Mouse (Mus musculus) left cerebral cortex, adult 11 months (tissue): ENCODE measurements around the gene Tarbp2.

ENCODE experiments used
- DNase-seq: peaks from one replicate; pipeline ENCODE4 v3.0.0; 2022; ENCODE audit warnings: low spot score

Gene Tarbp2

GRCm38 (mm10) chr15:102505770-102506463 lies 12.1 kb upstream of the Tarbp2 start:
- DNase-seq = no peak

DNA sequence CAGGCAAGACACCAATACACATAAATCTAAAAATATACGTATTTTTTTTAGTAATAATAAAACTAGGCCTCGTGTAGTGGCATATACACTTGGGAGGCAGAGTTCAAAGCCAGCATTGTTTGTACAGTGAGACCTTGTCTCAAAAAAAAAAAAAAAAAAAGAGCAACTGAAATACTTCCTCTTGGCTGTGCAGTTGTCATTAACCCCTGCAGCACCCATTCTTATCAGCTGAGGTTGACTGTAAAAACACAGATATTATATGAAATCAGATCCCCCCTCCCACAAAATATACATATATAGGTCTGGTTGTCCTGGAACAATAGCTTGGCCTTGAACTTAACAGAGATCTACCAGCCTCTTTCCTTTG lies 11.5 kb upstream of the Tarbp2 start:
- no peak for DNase-seq

DNA sequence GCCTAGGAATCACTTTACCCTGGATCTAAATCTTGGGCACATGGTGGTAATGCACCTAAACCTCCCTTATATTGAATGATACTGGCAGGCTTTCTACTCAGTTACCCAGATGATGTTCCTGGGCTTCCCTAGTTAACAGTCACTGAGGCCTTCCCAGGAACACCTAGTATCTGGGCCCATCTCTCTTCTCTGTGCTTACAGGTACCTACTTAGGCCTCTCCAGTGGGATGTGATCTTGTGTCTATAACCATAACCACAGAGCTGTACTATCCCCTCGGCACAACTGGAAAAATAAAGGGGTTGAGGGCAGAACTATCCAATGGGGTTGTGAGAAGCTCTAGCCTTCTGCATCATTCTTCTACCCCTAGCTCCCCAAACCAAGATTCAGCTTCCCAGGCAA lies 11.1 kb upstream of the Tarbp2 start:
- DNase-seq = no peak

- DNase-seq = no peak
These were observed 10.4 kb upstream of the Tarbp2 start for GRCm38 (mm10) chr15:102507561-102507960.

- no peak for DNase-seq
These were observed 9.7 kb upstream of the Tarbp2 start for GRCm38 (mm10) chr15:102508336-102508735.

GRCm38 (mm10) chr15:102510110-102510509 lies 7.9 kb upstream of the Tarbp2 start:
- DNase-seq = no peak

DNA sequence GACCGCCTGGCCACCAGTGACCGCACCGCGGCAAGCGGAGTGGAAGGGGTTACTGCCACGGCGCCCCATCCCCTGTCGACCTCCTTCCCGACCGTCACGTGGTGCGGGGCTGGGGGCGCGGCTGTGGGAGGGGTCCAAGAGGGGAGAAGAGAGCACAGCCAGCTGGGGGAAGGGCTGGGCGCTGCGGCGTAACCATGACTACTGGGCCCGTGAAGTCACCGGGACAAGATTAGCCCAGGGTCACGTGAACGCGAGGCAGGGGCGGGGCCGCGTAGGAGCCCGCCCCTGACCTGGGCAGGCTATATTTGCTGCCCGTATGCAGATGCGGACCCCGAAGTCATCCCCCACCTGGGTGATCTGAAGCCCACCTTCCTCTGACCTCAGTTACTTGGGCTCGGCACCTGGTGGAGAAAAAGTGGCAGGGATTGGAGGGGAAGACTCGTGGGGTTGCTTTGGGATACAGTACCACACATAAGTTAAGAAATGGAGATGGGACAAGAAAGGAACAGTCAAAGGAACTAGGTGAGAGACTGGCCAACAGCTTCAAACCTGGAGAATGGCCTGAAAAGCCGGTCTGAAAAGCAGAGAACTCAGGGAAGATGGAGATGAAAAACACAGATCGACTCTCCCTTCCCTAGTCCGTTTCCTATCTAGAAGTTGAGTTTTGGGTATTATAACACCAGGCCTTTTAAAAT lies 7.3 kb upstream of the Tarbp2 start:
- DNase-seq = peak; percentile 84

DNA sequence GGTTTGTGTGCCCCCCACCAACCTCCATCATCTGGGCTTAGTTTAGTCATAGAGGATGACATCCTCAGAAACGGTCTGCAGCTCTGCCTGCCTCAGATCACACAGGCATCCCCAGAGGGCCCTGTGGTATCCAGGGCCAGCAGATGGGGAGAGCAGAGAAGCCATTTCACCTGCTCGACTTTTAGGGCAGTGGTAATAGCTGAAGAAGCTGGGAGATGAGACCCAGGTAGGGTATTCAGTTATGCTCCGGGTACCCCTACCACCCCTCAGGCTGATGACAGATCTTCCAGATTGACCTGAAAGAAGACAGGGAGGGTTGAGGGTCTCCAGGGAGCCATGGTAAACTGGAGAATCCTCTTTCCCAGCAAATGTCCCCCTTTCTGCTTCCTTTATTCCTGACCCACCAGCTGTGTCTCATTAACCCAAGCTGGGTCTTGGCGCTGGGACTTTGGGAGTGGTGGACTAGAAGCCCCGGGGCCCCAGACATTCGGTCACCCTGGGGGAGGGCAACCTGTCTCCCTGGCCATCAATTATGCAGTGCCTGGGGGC lies 6.6 kb upstream of the Tarbp2 start:
- DNase-seq = no peak

DNA sequence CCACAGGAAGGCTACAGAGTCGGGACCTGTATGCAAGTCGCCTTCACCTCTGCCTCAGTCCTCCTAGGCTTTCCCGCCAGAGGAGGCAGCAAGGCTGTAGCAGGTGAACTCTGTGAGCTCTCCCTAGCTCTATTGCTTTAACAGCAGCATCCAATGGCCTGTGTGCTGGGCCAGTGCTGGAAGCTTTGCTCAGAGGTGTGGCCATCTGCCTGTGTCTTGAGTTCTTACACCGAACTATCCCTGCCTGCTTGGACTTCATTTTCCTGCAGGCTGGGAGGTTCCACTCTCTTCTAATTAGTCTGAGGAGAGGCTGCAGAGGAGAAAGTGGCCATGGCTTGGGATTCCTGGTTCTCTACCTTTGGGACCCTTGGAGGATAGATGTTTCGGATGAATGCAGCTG lies 6.0 kb upstream of the Tarbp2 start:
- no peak for DNase-seq

- DNase-seq = no peak
These were observed 5.5 kb upstream of the Tarbp2 start for GRCm38 (mm10) chr15:102512471-102512870.

DNA sequence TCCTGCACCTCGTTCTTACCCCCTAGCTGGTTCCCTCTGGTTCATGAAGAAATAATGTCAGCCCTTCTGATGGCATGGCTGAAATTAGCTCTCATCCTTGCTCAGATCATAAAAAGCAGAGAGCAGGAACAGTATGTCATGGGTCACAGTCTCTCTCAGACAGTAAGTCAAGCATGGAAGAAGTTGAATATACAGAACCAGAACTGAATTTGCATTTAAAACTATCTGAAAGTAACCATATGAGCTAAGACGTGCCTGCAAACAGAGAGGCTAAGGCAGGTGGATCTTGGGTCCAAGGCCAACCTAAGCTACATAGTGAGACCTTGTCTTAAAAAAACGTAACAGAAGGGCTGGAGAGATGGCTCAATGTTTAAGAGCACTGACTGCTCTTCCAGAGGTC lies 5.0 kb upstream of the Tarbp2 start:
- no peak for DNase-seq

DNA sequence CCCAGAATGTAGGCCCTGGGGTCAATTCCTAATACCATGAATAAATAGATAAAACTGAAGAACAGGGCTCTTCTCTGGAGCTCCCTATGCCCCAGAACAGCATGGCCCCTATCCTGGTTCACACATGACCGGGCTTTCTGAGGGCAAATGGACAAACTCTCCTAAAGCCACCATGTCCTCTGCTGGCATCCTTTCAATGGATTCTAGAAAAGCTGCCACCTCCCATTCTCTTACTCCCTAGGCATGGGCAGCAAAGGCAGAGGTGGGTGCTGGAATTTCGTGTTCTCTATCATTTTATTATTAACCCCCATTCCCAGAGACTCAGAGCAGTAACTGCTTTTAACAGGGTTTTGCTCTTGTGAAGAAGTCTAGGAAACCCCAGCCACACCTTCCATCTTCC lies 2.7 kb upstream of the Tarbp2 start:
- DNase-seq = no peak

DNA sequence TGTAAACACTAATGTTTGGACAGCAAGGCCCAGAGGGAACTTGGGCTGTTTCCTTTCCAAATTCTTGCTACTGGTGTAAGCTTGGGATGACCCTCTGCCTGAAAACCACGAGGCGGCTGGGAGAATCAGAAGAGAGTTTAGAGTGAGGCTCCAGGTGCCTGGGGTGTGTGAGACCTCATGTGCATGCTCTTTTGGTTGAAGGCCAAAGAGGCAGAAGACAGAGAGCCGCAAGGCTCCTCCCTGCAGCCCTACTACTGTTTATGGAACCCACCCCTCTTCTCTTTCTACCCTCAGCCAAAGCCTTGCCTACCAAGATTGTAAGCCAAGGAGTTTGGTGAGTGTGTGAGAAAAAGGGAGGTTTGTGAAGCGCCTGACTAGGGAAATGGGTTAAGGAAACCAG lies 2.2 kb upstream of the Tarbp2 start:
- no peak for DNase-seq

GRCm38 (mm10) chr15:102516293-102516692 lies 1.7 kb upstream of the Tarbp2 start:
- no peak for DNase-seq

DNA sequence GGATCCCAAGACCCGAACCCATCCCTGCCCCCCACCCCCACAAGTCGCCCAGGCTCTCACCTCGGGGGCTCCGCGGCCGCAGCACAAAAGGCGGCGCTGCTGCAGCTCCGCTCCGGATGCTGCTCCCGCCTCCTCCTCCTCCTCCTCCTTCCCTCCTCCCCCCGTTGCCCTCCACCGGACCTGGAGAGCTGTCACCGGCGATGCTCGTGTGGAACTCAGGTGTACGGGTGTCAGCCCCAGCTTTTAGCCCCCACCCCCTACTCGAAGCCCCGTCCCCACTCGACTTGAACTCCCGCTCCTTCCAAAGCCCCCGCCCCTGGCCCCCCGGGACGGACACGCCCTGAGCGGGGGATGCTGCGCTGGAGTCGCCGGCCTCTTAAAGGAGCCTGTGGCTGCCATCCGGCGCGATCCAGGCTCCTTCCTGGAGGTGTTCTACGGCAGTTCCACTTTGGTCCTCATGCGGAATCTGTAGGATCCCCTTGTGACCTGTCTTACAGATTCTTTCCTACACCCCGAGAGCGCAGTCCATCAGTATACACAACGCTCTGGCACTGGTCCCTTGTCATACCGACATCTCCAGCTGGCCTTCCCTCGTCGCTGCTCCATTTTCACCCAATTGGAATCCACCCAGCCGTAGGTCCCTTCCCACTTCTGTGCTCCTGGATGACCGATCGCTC lies 1.1 kb upstream of the Tarbp2 start, which contains the start of gene Map3k12:
Gene Map3k12, minus strand, starts transcription at position 337 of the 677 bp plus-strand sequence.
- peak; percentile 62 for DNase-seq

DNA sequence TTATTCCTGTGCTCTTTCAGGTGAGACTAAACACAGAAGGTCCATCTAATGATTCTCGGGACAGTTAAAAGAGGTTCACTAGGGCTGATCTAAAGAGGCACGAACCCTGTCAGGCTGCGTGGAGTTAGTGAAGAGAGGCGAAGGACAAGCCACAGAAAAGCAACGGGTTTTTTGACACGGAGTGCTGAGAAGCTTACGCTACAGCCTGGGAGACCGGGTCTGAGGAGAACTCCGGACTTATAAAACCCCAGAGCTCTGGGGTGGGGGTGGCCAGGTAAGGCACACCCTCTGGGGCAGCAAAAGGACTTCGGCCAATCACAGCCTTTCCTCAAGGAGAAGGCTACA lies 389 bp upstream of the Tarbp2 start:
- no peak for DNase-seq

DNA sequence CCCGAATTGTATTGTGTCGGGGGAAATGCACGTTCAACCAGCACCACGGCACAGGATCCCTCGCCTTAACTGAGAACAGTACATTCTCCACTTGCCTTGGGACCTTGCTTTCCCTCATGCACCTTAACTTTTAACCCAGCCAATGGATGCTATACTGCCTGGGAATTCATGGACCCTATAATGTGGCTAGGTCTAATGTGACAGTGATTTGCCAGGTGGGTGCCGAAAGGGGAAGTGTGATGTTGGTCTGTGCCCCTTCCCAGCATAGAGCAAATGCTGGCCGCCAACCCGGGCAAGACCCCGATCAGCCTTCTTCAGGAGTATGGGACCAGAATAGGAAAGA lies 838 bp downstream of the Tarbp2 start:
- no peak for DNase-seq

DNA sequence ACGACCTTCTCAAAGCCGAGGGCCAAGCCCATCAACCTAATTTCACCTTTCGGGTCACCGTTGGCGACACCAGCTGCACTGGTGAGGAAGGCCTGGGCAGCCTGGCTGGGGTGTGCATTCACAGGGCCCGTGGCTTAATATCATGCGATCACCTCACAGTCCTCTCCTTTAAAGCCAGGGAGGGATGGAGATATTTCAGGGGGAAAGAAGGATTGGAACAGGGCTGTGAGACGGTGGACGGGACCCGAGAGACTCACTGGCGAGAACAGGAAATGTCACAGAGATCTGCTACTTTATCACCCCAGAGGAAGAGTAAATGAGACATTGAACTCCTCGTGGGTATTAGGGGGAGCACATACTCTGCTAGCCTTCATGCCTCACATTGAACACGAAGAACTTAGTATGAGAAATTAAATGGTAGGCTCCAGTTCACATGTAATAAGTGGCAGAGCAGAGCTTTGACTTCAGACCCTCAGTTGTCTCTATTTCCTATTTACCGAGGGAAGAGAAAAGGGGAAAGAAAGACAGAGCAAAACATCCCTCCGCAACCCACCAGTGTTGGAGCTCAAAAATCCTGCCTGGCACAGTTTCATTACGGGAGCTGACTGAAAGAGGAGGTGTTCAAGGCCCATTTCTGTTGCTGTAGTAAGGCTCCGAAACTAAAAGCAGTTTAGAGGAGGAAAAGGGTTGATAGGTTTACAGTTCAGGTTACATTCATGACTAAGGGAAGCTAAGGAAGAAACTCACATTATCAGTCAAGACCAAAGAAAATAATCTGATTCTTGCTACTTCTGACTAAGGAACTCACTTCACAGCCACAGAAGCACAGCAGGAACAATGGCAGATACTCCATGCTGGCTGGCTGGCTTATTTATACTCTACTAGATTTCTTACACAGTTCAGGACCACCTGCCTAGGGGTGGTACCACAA lies 1.5 kb downstream of the Tarbp2 start:
- no peak for DNase-seq

DNA sequence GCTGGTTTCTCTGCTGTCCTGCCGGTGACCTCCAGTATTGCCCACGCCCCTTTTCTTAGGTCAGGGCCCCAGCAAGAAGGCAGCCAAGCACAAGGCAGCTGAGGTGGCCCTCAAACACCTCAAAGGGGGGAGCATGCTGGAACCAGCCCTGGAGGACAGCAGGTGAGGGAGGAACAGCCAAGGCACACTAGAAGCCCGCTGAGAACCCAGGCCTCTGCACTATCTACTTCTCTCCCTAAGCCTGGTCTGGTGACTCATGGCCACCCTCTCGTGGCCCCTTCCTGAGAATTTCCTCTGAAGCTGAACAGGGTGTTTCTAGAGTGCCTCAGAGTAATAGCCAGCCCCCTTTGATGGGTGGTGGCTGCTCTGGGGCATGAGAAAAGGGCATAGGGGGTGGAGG lies 2.4 kb downstream of the Tarbp2 start:
- DNase-seq = no peak

- no peak for DNase-seq
These were observed 3.5 kb downstream of the Tarbp2 start for GRCm38 (mm10) chr15:102521480-102521879.

DNA sequence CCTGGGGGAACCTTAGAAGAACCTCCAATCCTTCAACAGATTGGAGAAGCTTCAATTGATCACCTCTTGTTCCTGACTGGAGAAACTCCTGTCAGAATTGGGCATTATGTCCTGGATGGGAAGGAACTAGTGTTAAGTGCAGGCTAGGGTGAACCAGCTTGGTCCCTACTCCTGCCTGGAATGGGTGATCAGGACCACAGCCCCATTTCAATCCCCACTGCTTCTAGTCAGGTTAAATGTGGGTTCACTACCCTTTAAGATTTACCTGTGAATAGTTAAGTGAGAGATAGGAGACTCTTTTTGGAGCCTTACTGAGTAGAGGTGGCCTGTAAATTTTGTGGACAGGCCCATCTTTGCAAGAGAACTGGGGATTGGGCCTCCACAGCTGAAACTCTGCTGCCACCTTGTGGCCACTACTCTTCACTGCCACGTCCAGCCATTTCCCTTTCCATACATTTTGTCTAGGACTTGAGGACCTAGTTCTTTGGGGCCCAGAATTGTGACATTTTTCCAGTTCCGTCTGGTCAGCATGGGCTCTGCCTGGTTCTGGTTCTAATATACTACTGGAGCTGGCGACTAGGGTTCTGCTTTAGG lies 7.0 kb downstream of the Tarbp2 start, which contains the start of gene Npff:
Gene Npff, minus strand, starts transcription at position 51 of the 594 bp plus-strand sequence.
- DNase-seq = no peak
